Mouse (Mus musculus) skeletal muscle tissue, adult 2 months (tissue): Measurements from ENCODE around the gene Trip6.

Experiments
- DNase-seq: peaks from one replicate; pipeline ENCODE4 v3.0.0-alpha.2; 2012; ENCODE audit warnings: low read depth, low spot score

Trip6 gene

GRCm38 (mm10) chr5:137268131-137268910 is 45.9 kb downstream of the Trip6 start:
- DNase-seq: no peak

GRCm38 (mm10) chr5:137264787-137265186 is 49.4 kb downstream of the Trip6 start:
- no peak for DNase-seq

- DNase-seq: no peak
These were observed 50.1 kb downstream of the Trip6 start for GRCm38 (mm10) chr5:137263897-137264720.
